Mouse (Mus musculus) heart, embryonic 15.5 days (tissue): Measurements from ENCODE around the gene Padi1. TPM values are rescaled to one million over a fixed set of nuclear protein-coding genes. Genes with fewer than 3 reads are reported as not detected.

Experiments used
- ATAC-seq: fragments of 200-750 bp; cut with Nextera tagmentation; replicated peaks from 2 replicates; pipeline ENCODE4 v1.8.0; 2017; ENCODE audit warnings: low read depth, moderate TSS enrichment; ENCODE audit not compliant: insufficient number of reproducible peaks, insufficient read depth, low FRiP score
- H3K27ac ChIP-seq: fragments of 300-500 bp; sonication (generic); 2 replicates; pipeline ENCODE4 v1.5.1; 2015; ENCODE audit warnings: mild to moderate bottlenecking, inconsistent platforms
- H3K27me3 ChIP-seq: fragments of 300-500 bp; sonication (generic); 2 replicates; pipeline ENCODE4 v1.6.1; 2015; ENCODE audit warnings: inconsistent platforms
- H3K36me3 ChIP-seq: fragments of 300-500 bp; sonication (generic); 2 replicates; pipeline ENCODE4 v1.6.1; 2015; ENCODE audit warnings: mild to moderate bottlenecking, inconsistent platforms
- H3K4me1 ChIP-seq: fragments of 300-500 bp; sonication (generic); replicated peaks from 2 replicates; pipeline ENCODE4 v1.6.1; 2015; ENCODE audit warnings: inconsistent platforms
- H3K4me2 ChIP-seq: fragments of 300-500 bp; sonication (generic); 2 replicates; pipeline ENCODE4 v1.6.1; 2015; ENCODE audit warnings: inconsistent platforms, mild to moderate bottlenecking, moderate library complexity
- H3K4me3 ChIP-seq: fragments of 300-500 bp; sonication (generic); 2 replicates; pipeline ENCODE4 v1.5.1; 2015; ENCODE audit warnings: mild to moderate bottlenecking, inconsistent platforms
- H3K9ac ChIP-seq: fragments of 300-500 bp; sonication (generic); 2 replicates; pipeline ENCODE4 v1.6.1; 2015; ENCODE audit warnings: mild to moderate bottlenecking, inconsistent platforms
- H3K9me3 ChIP-seq: fragments of 300-500 bp; sonication (generic); replicated peaks from 2 replicates; pipeline ENCODE4 v1.6.1; 2016; ENCODE audit warnings: inconsistent platforms
- WGBS: fragments of 180-500 bp; shearing (Covaris S2); methylation state at CpG from one replicate; pipeline ENCODE4 v1.1.7; 2015; ENCODE audit warnings: mixed read lengths; 5-methylcytosine and 5-hydroxymethylcytosine counted together
- polyA plus RNA-seq: library from polyadenylated mRNA; unstranded; fragments of >200 nt; fragmentation: Nextera tagmentation; extraction: Ambion mirVana; gene quantifications from 2 replicates; pipeline ENCODE4 v1.2.1, GENCODE M21; 2015

Padi1 gene
- polyA plus RNA-seq, 1 experiment from 2014 or later, result 0.05 TPM

GRCm38 (mm10) chr4:140837879-140838278 lies 7.7 kb downstream of the Padi1 start:
- WGBS, result 22% methylated on average over 8 of the region's 8 CpGs
- peaks cover 19% of the 10 kb centered on the region for H3K27me3 ChIP-seq
- peak overlapping the region; percentile 37 for H3K4me2 ChIP-seq
- 0 out of 2 replicates have a peak, but pooled peaks have one; percentile 25 for ATAC-seq
- no peak overlapping the region for H3K9ac ChIP-seq
- H3K27ac ChIP-seq, result no peak overlapping the region
- H3K4me1 ChIP-seq, result peaks cover 17% of the 10 kb centered on the region
- H3K36me3 ChIP-seq, result no peaks in the 10 kb centered on the region
- 0 out of 2 replicates have a peak overlapping the region, but pooled peaks have one; percentile 5 for H3K4me3 ChIP-seq
- no peaks in the 10 kb centered on the region for H3K9me3 ChIP-seq

GRCm38 (mm10) chr4:140836208-140836866 lies 9.2 kb downstream of the Padi1 start:
- H3K9me3 ChIP-seq, result no peaks in the 10 kb centered on the region
- H3K4me1 ChIP-seq, result peaks cover 17% of the 10 kb centered on the region
- no peak overlapping the region for H3K4me3 ChIP-seq
- WGBS, result 59% methylated on average over 11 of the region's 11 CpGs
- no peak for ATAC-seq
- no peak overlapping the region for H3K4me2 ChIP-seq
- no peak overlapping the region for H3K27ac ChIP-seq
- no peak overlapping the region for H3K9ac ChIP-seq
- peaks cover 23% of the 10 kb centered on the region for H3K27me3 ChIP-seq
- no peaks in the 10 kb centered on the region for H3K36me3 ChIP-seq

GRCm38 (mm10) chr4:140835682-140836081 lies 9.9 kb downstream of the Padi1 start:
- Histone ChIP-seq H3K27ac (no peak overlapping the region), H3K9ac (no peak overlapping the region), H3K27me3 (peaks cover 30% of the 10 kb centered on the region), H3K4me2 (no peak overlapping the region), H3K36me3 (no peaks in the 10 kb centered on the region), H3K9me3 (no peaks in the 10 kb centered on the region), H3K4me1 (peaks cover 17% of the 10 kb centered on the region), H3K4me3 (no peak overlapping the region)
- ATAC-seq, result 0 out of 2 replicates have a peak, but pooled peaks have one; percentile 31
- WGBS, result 16% methylated on average over 10 of the region's 10 CpGs

GRCm38 (mm10) chr4:140834327-140834934 lies 11.1 kb downstream of the Padi1 start:
- WGBS, result 80% methylated on average over 6 of the region's 6 CpGs

GRCm38 (mm10) chr4:140832821-140833220 lies 12.8 kb downstream of the Padi1 start:
- ATAC-seq, result no peak
- WGBS, result 54% methylated on average over 8 of the region's 8 CpGs
- no peak overlapping the region for H3K4me3 ChIP-seq

More at GRCm38 (mm10) chr4:140834327-140834934, 11.1 kb downstream of the Padi1 start:
- no peak overlapping the region for H3K27ac ChIP-seq
- no peak overlapping the region for H3K9ac ChIP-seq
- no peak for ATAC-seq
- H3K9me3 ChIP-seq, result no peaks in the 10 kb centered on the region
- H3K27me3 ChIP-seq, result peaks cover 38% of the 10 kb centered on the region
- no peaks in the 10 kb centered on the region for H3K36me3 ChIP-seq
- peaks cover 17% of the 10 kb centered on the region for H3K4me1 ChIP-seq
- H3K4me2 ChIP-seq, result no peak overlapping the region
- no peak overlapping the region for H3K4me3 ChIP-seq

GRCm38 (mm10) chr4:140831808-140832207 lies 13.8 kb downstream of the Padi1 start:
- no peak overlapping the region for H3K27ac ChIP-seq
- 78% methylated on average over 4 of the region's 4 CpGs for WGBS
- ATAC-seq, result no peak
- H3K27me3 ChIP-seq, result peaks cover 38% of the 10 kb centered on the region
- H3K9ac ChIP-seq, result no peak overlapping the region
- H3K4me2 ChIP-seq, result no peak overlapping the region
- no peak overlapping the region for H3K4me3 ChIP-seq
- no peaks in the 10 kb centered on the region for H3K36me3 ChIP-seq
- H3K4me1 ChIP-seq, result peaks cover 8% of the 10 kb centered on the region; the same call in 1 of the 2 replicates
- no peaks in the 10 kb centered on the region for H3K9me3 ChIP-seq

More at GRCm38 (mm10) chr4:140832821-140833220, 12.8 kb downstream of the Padi1 start:
- H3K4me1 ChIP-seq, result peaks cover 10% of the 10 kb centered on the region
- no peak overlapping the region for H3K4me2 ChIP-seq
- H3K27ac ChIP-seq, result no peak overlapping the region
- H3K27me3 ChIP-seq, result peaks cover 38% of the 10 kb centered on the region
- no peaks in the 10 kb centered on the region for H3K9me3 ChIP-seq
- H3K9ac ChIP-seq, result no peak overlapping the region
- no peaks in the 10 kb centered on the region for H3K36me3 ChIP-seq

- no peaks in the 10 kb centered on the region for H3K36me3 ChIP-seq
- ATAC-seq, result no peak
- no peak overlapping the region for H3K27ac ChIP-seq
- peaks cover 3% of the 10 kb centered on the region; the same call in 1 of the 2 replicates for H3K9me3 ChIP-seq
- 51% methylated on average over 3 of the region's 3 CpGs for WGBS
- no peak overlapping the region for H3K4me2 ChIP-seq
- H3K27me3 ChIP-seq, result peaks cover 20% of the 10 kb centered on the region
- no peaks in the 10 kb centered on the region for H3K4me1 ChIP-seq
- no peak overlapping the region for H3K9ac ChIP-seq
- no peak overlapping the region for H3K4me3 ChIP-seq
These were observed 18.3 kb downstream of the Padi1 start for GRCm38 (mm10) chr4:140827237-140827636.

- ATAC-seq, result no peak
- 47% methylated on average over 11 of the region's 11 CpGs for WGBS
- H3K4me3 ChIP-seq, result no peak overlapping the region
- H3K4me2 ChIP-seq, result no peak overlapping the region
- peaks cover 3% of the 10 kb centered on the region; the same call in 1 of the 2 replicates for H3K9me3 ChIP-seq
- H3K36me3 ChIP-seq, result no peaks in the 10 kb centered on the region
- H3K4me1 ChIP-seq, result no peaks in the 10 kb centered on the region
- H3K27ac ChIP-seq, result no peak overlapping the region
- peaks cover 11% of the 10 kb centered on the region for H3K27me3 ChIP-seq
- no peak overlapping the region for H3K9ac ChIP-seq
These were observed 19.6 kb downstream of the Padi1 start for GRCm38 (mm10) chr4:140825942-140826341.

GRCm38 (mm10) chr4:140821988-140822387 lies 23.6 kb downstream of the Padi1 start:
- H3K4me3 ChIP-seq, result no peak overlapping the region
- no peak overlapping the region for H3K4me2 ChIP-seq
- H3K9ac ChIP-seq, result no peak overlapping the region
- ATAC-seq, result no peak
- H3K27me3 ChIP-seq, result no peaks in the 10 kb centered on the region
- H3K36me3 ChIP-seq, result no peaks in the 10 kb centered on the region
- peaks cover 1% of the 10 kb centered on the region for H3K4me1 ChIP-seq
- H3K9me3 ChIP-seq, result peaks cover 3% of the 10 kb centered on the region; the same call in 1 of the 2 replicates
- H3K27ac ChIP-seq, result no peak overlapping the region
- WGBS, result 73% methylated on average over 5 of the region's 5 CpGs

GRCm38 (mm10) chr4:140817413-140817812 lies 28.2 kb downstream of the Padi1 start:
- Histone ChIP-seq H3K4me1 (peaks cover 43% of the 10 kb centered on the region), H3K27me3 (no peaks in the 10 kb centered on the region; the same call in 1 of the 2 replicates), H3K9ac (no peak overlapping the region), H3K36me3 (no peaks in the 10 kb centered on the region), H3K9me3 (no peaks in the 10 kb centered on the region; the same call in 1 of the 2 replicates), H3K4me3 (no peak overlapping the region), H3K27ac (no peak overlapping the region), H3K4me2 (no peak overlapping the region)
- no peak for ATAC-seq
- 93% methylated on average over 8 of the region's 8 CpGs for WGBS

GRCm38 (mm10) chr4:140815996-140816917 lies 29.3 kb downstream of the Padi1 start:
- H3K27ac ChIP-seq, result no peak overlapping the region
- WGBS, result 21% methylated on average over 10 of the region's 10 CpGs
- H3K9ac ChIP-seq, result no peak overlapping the region
- peaks cover 9% of the 10 kb centered on the region for H3K27me3 ChIP-seq
- no peak overlapping the region for H3K4me3 ChIP-seq
- no peaks in the 10 kb centered on the region for H3K36me3 ChIP-seq
- ATAC-seq, result no peak
- no peaks in the 10 kb centered on the region for H3K9me3 ChIP-seq
- H3K4me2 ChIP-seq, result no peak overlapping the region
- peaks cover 52% of the 10 kb centered on the region for H3K4me1 ChIP-seq
